Mouse (Mus musculus): ENCODE measurements around the gene Gid4.

DNA sequence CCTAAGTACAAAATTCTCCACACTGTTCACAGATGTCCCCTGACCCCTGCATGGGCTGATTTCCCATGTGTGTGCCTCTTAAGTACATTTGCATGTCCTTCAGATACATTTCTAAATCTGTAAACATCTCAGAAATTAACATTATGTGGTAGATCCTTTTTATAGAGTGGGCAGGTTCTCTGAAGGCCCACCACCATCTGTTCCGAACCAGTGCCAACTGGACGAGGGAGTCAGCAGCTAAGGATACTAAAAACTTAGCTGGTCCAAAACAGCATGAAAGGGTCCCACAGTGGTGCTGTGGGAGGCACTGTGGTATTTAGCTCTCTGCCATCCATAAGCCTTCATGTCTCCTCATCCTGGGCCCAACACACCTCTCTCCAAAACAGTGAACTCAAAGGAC lies 19.8 kb upstream of the Gid4 start:
- no peak for TF ChIP-seq CTCF (IDR thresholded peaks at IDR 0.05; ENCODE audit: insufficient read depth, low read length)
- no peak for TF ChIP-seq POLR2A (IDR thresholded peaks at IDR 0.05; ENCODE audit: borderline replicate concordance, extremely low read depth, low read depth, low read length)

All from lung, adult 2 months (tissue).